Mouse (Mus musculus) T-helper 1 cell (primary cell): ENCODE results near the gene Ulk2.
"Not testable (repeated sequence)": the region's sequence is repeated elsewhere in the genome, so short reads cannot be mapped to it uniquely, and the experiment has no call there.

Experiments used
- in situ Hi-C: fragments of 300-600 bp; cut with MboI, MseI; formaldehyde crosslinking; loops from one replicate; pipeline ENCODE4 v1.15.1; 2025; ENCODE audit warnings: high pct_unique_total_duplicates

The Ulk2 gene

GRCm38 (mm10) chr11:61854988-61855411 is at the start of gene Ulk2:
TSS of gene Ulk2 (minus strand) at chr11:61855073.
- in situ Hi-C loops = no loop called here

GRCm38 (mm10) chr11:61882183-61882582 is 27.3 kb upstream of the Ulk2 start:
- in situ Hi-C loops = no loop called here

- in situ Hi-C loops = no loop called here
These were observed 25.0 kb upstream of the Ulk2 start for GRCm38 (mm10) chr11:61879921-61880320.

GRCm38 (mm10) chr11:61871881-61872280 is 17.0 kb upstream of the Ulk2 start:
- in situ Hi-C loops = no loop called here

- in situ Hi-C loops = no loop called here
These were observed 12.0 kb upstream of the Ulk2 start for GRCm38 (mm10) chr11:61866856-61867255.

GRCm38 (mm10) chr11:61861781-61862547 is 7.1 kb upstream of the Ulk2 start:
- in situ Hi-C loops = no loop called here

- in situ Hi-C loops = no loop called here
These were observed 4.4 kb upstream of the Ulk2 start for GRCm38 (mm10) chr11:61859316-61859715.

GRCm38 (mm10) chr11:61855539-61855938 is 666 bp upstream of the Ulk2 start:
- in situ Hi-C loops = no loop called here

- in situ Hi-C loops = no loop called here
These were observed 474 bp downstream of the Ulk2 start for GRCm38 (mm10) chr11:61854211-61854987.

- in situ Hi-C loops = no loop called here
These were observed 1.2 kb downstream of the Ulk2 start for GRCm38 (mm10) chr11:61853659-61854058.

- in situ Hi-C loops = no loop called here
These were observed 2.0 kb downstream of the Ulk2 start for GRCm38 (mm10) chr11:61852916-61853315.

- in situ Hi-C loops = no loop called here
These were observed 3.7 kb downstream of the Ulk2 start for GRCm38 (mm10) chr11:61851195-61851594.

- in situ Hi-C loops = not testable (repeated sequence)
These were observed 14.2 kb downstream of the Ulk2 start for GRCm38 (mm10) chr11:61840663-61841062.

GRCm38 (mm10) chr11:61839940-61840339 is 14.9 kb downstream of the Ulk2 start:
- in situ Hi-C loops = loop anchor here (10.0 kb wide), 1 partner anchor 785 kb away; no protein-coding TSS in a partner anchor

- in situ Hi-C loops = loop anchor here (10.0 kb wide), 1 partner anchor 786 kb away; no protein-coding TSS in a partner anchor
These were observed 15.7 kb downstream of the Ulk2 start for GRCm38 (mm10) chr11:61839182-61839581.

- in situ Hi-C loops = no loop called here
These were observed 45.1 kb downstream of the Ulk2 start for GRCm38 (mm10) chr11:61809793-61810192.

GRCm38 (mm10) chr11:61808551-61809117 is 46.2 kb downstream of the Ulk2 start:
- in situ Hi-C loops = no loop called here

GRCm38 (mm10) chr11:61793441-61793840 is 61.4 kb downstream of the Ulk2 start:
- in situ Hi-C loops = loop anchor here (10.0 kb wide), 1 partner anchor 1509 kb away; no protein-coding TSS in a partner anchor

GRCm38 (mm10) chr11:61788550-61788949 is 66.3 kb downstream of the Ulk2 start:
- in situ Hi-C loops = no loop called here

GRCm38 (mm10) chr11:61782526-61782925 is 72.3 kb downstream of the Ulk2 start:
- in situ Hi-C loops = not testable (repeated sequence)

GRCm38 (mm10) chr11:61774551-61775149 is 80.2 kb downstream of the Ulk2 start:
- in situ Hi-C loops = no loop called here
